Mouse (Mus musculus): Measurements from ENCODE around the gene Exosc5.

DNA sequence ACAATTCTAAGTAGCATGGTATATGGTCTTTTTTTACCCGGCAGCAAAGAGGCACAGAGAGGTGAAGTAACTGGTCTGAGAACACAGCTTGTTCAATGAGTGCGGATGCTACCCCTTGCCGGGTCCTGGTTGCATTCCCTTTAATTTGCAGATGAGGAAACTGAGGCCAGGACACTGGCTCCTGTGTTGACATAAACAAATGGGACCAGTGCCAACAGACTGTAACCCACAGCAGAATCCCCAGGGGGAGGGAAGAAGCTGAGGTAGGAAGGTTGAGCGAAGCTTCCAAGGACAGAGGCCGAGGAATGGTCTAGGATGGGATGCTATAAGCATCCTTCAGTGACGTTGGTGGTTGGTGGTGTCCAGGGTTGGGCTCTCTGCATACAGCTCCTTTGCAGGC lies 16.4 kb downstream of the Exosc5 start:
- TF ChIP-seq CTCF (IDR thresholded peaks at IDR 0.05; ENCODE audit: extremely low read depth, insufficient read length, insufficient replicate concordance, low read depth, low read length) (no peak), POLR2A (IDR thresholded peaks at IDR 0.05; ENCODE audit: low read depth, low read length) (no peak)
